ENCODE assay signal across 10 mouse cellular contexts in the genomic region with DNA sequence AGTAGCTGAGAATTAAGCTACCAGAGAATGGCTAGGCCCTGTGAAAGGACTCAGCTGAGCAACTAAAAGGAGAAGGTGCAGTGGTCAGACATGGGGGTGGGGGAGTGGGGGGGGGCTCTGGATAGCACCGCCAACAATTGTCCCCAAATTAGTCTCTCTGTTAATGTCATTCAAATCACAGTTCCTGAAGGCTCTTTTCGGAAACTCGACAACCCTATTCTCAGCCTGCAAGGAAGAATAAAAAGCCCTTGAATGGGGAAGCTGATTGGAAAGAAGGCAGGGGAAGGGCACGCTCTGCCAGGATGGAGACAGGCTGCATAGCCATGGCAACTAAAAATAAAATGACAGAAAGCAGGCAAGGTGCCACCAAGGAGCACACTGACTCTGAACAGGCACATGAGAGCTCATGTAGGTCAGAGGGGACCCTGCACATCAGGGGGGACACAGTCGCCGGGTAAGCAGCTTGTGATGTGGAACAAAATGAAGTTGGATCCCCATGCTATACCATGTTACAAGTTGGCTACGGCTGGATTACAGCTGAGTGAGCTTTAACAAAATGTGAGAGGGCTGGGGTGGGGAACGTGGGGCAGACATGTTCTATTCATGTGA. TPM values are rescaled to one million over a fixed set of nuclear protein-coding genes. Genes with fewer than 3 reads are reported as not detected.
A peak's percentile ranks its signal among the peaks of the same experiment; 100 is the strongest.
DNase-seq lines count a peak whose midpoint lies in the region; ATAC-seq lines count a peak whose summit lies in the region.
"Had no signal": no experiment of that assay in that cellular context is flagged by ENCODE, and none has a peak within 500 bp of the region (broad histone marks: within the 10 kb centered on the region; RNA-seq: fewer than 3 reads in every experiment).

No protein-coding gene starts in this region.

- H3K9ac ChIP-seq in forebrain, embryonic 16.5 days (replicated peaks; ENCODE audit: low read depth, low read length): peak overlapping the region; percentile 38
- H3K9ac ChIP-seq in midbrain, embryonic 13.5 days (replicated peaks): peak overlapping the region; percentile 40
- H3K9ac ChIP-seq: heart, embryonic 13.5 days; lung, embryonic 15.5 days had no signal

- H3K4me2 ChIP-seq in forebrain, embryonic 16.5 days (ENCODE audit: low read length): no peak overlapping the region; the same call in 1 of the 2 replicates
- H3K4me2 ChIP-seq in midbrain, embryonic 13.5 days (replicated peaks): no peak overlapping the region
- H3K4me2 ChIP-seq: heart, embryonic 13.5 days; lung, embryonic 15.5 days had no signal

- ATAC-seq in forebrain, embryonic 16.5 days: peak; percentile 84
- peak; percentile 58 for ATAC-seq in midbrain, embryonic 13.5 days

- H3K27me3 ChIP-seq in forebrain, embryonic 10.5 days (ENCODE audit: poor library complexity, severe bottlenecking): peaks cover 24% of the 10 kb centered on the region
- H3K27me3 ChIP-seq in forebrain, embryonic 16.5 days (replicated peaks; ENCODE audit: control insufficient read depth, insufficient read depth, low read length): no peaks in the 10 kb centered on the region
- peaks cover 27% of the 10 kb centered on the region for H3K27me3 ChIP-seq in midbrain, embryonic 13.5 days
- H3K27me3 ChIP-seq: lung, embryonic 15.5 days had no signal

- peaks cover 68% of the 10 kb centered on the region for H3K4me1 ChIP-seq in forebrain, embryonic 10.5 days
- H3K4me1 ChIP-seq in forebrain, embryonic 16.5 days (replicated peaks; ENCODE audit: control insufficient read depth, insufficient read depth, low read length): peaks cover 39% of the 10 kb centered on the region
- H3K4me1 ChIP-seq in midbrain, embryonic 13.5 days (replicated peaks): peaks cover 50% of the 10 kb centered on the region
- H3K4me1 ChIP-seq: lung, embryonic 15.5 days had no signal

- peak; percentile 51 to 59 for DNase-seq in layer of hippocampus, postnatal 10 days (ENCODE audit: low spot score in 2 of 2)
- no peak for DNase-seq in layer of hippocampus, adult 9-10 months (ENCODE audit: low spot score)
- DNase-seq in forebrain, embryonic 10.5 days (ENCODE audit: extremely low spot score, low spot score): peak; percentile 62
- DNase-seq in testis, postnatal 14 days (ENCODE audit: low spot score): no peak
- DNase-seq in cerebellum, adult 9-11 months: no peak

- H3K27ac ChIP-seq in forebrain, embryonic 10.5 days: peak overlapping the region; percentile 86
- peak overlapping the region; percentile 92 for H3K27ac ChIP-seq in forebrain, embryonic 16.5 days (ENCODE audit: low read length)
- peak overlapping the region; percentile 88 for H3K27ac ChIP-seq in midbrain, embryonic 13.5 days
- H3K27ac ChIP-seq: heart, embryonic 13.5 days; limb, embryonic 10.5 days; lung, embryonic 15.5 days had no signal

- WGBS in forebrain, embryonic 10.5 days: 32% methylated on average over 8 of the region's 8 CpGs
- WGBS in forebrain, embryonic 16.5 days: 2% methylated on average over 8 of the region's 8 CpGs
- WGBS in midbrain, embryonic 13.5 days: 5% methylated on average over 8 of the region's 8 CpGs

- H3K9me3 ChIP-seq in forebrain, embryonic 10.5 days: no peaks in the 10 kb centered on the region
- no peaks in the 10 kb centered on the region for H3K9me3 ChIP-seq in forebrain, embryonic 16.5 days (ENCODE audit: control insufficient read depth, low read length)
- no peaks in the 10 kb centered on the region for H3K9me3 ChIP-seq in midbrain, embryonic 13.5 days
- H3K9me3 ChIP-seq: heart, embryonic 13.5 days; limb, embryonic 10.5 days; lung, embryonic 15.5 days had no signal

- no peaks in the 10 kb centered on the region for H3K36me3 ChIP-seq in forebrain, embryonic 10.5 days (replicated peaks)
- H3K36me3 ChIP-seq in forebrain, embryonic 16.5 days (ENCODE audit: control insufficient read depth, insufficient read depth): no peaks in the 10 kb centered on the region
- no peaks in the 10 kb centered on the region for H3K36me3 ChIP-seq in midbrain, embryonic 13.5 days
- H3K36me3 ChIP-seq: heart, embryonic 13.5 days; limb, embryonic 10.5 days; lung, embryonic 15.5 days had no signal

- peak overlapping the region; percentile 19 for H3K4me3 ChIP-seq in forebrain, embryonic 10.5 days
- H3K4me3 ChIP-seq in forebrain, embryonic 16.5 days (replicated peaks; ENCODE audit: low read length): no peak overlapping the region
- no peak overlapping the region for H3K4me3 ChIP-seq in midbrain, embryonic 13.5 days (replicated peaks)
- H3K4me3 ChIP-seq: heart, embryonic 13.5 days; limb, embryonic 10.5 days; lung, embryonic 15.5 days had no signal

RNA-seq across cellular contexts. Expression of a gene that starts 25.0 kb away (rescaled TPM):
- 100 to 1,000 TPM; 108 to 118 TPM for total RNA-seq in layer of hippocampus, postnatal 10 days (2021)
- polyA plus RNA-seq in forebrain, embryonic 10.5 days (2016; fragmentation: Nextera tagmentation; extraction: Ambion mirVana): 0.55 and 0.89 TPM in 2 replicates
- 49.7 and 71.7 TPM in 2 replicates for polyA plus RNA-seq in forebrain, embryonic 16.5 days (2015; fragmentation: Nextera tagmentation; extraction: Ambion mirVana)
- 35.3 and 36.9 TPM in 2 replicates for polyA plus RNA-seq in midbrain, embryonic 13.5 days (2015; fragmentation: Nextera tagmentation; extraction: Ambion mirVana)
- polyA plus RNA-seq: limb, embryonic 10.5 days had no signal

RNA-seq across cellular contexts. Expression of a gene that starts 47.0 kb away (rescaled TPM):
- total RNA-seq in layer of hippocampus, postnatal 10 days (2021): 10 to 100 TPM; 80.9 to 91.4 TPM
- 1.1 and 1.3 TPM in 2 replicates for polyA plus RNA-seq in forebrain, embryonic 10.5 days (2016; fragmentation: Nextera tagmentation; extraction: Ambion mirVana)
- 2.6 TPM in 2 replicates for polyA plus RNA-seq in forebrain, embryonic 16.5 days (2015; fragmentation: Nextera tagmentation; extraction: Ambion mirVana)
- polyA plus RNA-seq in midbrain, embryonic 13.5 days (2015; fragmentation: Nextera tagmentation; extraction: Ambion mirVana): 0.43 and 1.8 TPM in 2 replicates

RNA-seq across cellular contexts. Expression of a gene that starts 52.3 kb away (rescaled TPM):
- total RNA-seq in layer of hippocampus, postnatal 10 days (2021): 1 to 10 TPM in 1 of 2 experiments, under 1 TPM in 1; 0.96 to 1.3 TPM
- polyA plus RNA-seq in forebrain, embryonic 10.5 days (2016; fragmentation: Nextera tagmentation; extraction: Ambion mirVana): not detected in 2 replicates
- 0.17 and 0.42 TPM in 2 replicates for polyA plus RNA-seq in forebrain, embryonic 16.5 days (2015; fragmentation: Nextera tagmentation; extraction: Ambion mirVana)
- 0.09 and 0.15 TPM in 2 replicates for polyA plus RNA-seq in midbrain, embryonic 13.5 days (2015; fragmentation: Nextera tagmentation; extraction: Ambion mirVana)
- polyA plus RNA-seq: limb, embryonic 10.5 days had no signal

Comparison
In these comparisons a context has a peak if more than half of its experiments do, and no peak if none do; other contexts are left out.
1. DNase-seq: peak in layer of hippocampus, postnatal 10 days (2 of 2) and forebrain, embryonic 10.5 days (single experiment); none in layer of hippocampus, adult 9-10 months (single experiment), testis, postnatal 14 days (single experiment) and cerebellum, adult 9-11 months (single experiment).
2. RNA of a gene that starts 25.0 kb away (polyA plus RNA-seq): 49.7 to 71.7 TPM in forebrain, embryonic 16.5 days and 35.3 to 36.9 TPM in midbrain, embryonic 13.5 days; 0.55 to 0.89 TPM in forebrain, embryonic 10.5 days; every median in the first group is over 10 times any median in the second.
3. Peak in every context shown above with its lines, with median percentiles within 50 percentile points of each other: H3K27ac ChIP-seq.